Mouse (Mus musculus) testis, adult 2 months (tissue): ENCODE measurements around the gene Per1. TPM values are rescaled to one million over a fixed set of nuclear protein-coding genes. Genes with fewer than 3 reads are reported as not detected.

Source experiments
- H3K27ac ChIP-seq: fragments of 200-500 bp; 2 replicates; pipeline ENCODE4 v1.5.1; 2012; ENCODE audit warnings: low read depth, low read length; ENCODE audit not compliant: control insufficient read depth, insufficient read depth
- H3K27me3 ChIP-seq: fragments of 200-500 bp; 2 replicates; pipeline ENCODE4 v1.6.1; 2012; ENCODE audit warnings: mild to moderate bottlenecking, low read length, moderate library complexity; ENCODE audit not compliant: control insufficient read depth, insufficient read depth
- H3K36me3 ChIP-seq: fragments of 200-500 bp; 2 replicates; pipeline ENCODE4 v1.6.1; 2012; ENCODE audit warnings: mild to moderate bottlenecking, low read length; ENCODE audit not compliant: control insufficient read depth, insufficient read depth
- H3K4me1 ChIP-seq: fragments of 200-500 bp; 2 replicates; pipeline ENCODE4 v1.6.1; 2012; ENCODE audit warnings: low read length; ENCODE audit not compliant: control insufficient read depth, insufficient read depth
- H3K4me3 ChIP-seq: fragments of 200-500 bp; 2 replicates; pipeline ENCODE4 v1.5.1; 2012; ENCODE audit warnings: low read depth, mild to moderate bottlenecking, low read length, moderate library complexity, mixed read lengths; ENCODE audit not compliant: control insufficient read depth
- CTCF ChIP-seq: fragments of 200-500 bp; IDR thresholded peaks from 2 replicates; pipeline ENCODE4 v1.5.1; 2012; ENCODE audit warnings: low read depth, mild to moderate bottlenecking, inconsistent platforms, low read length, moderate library complexity; ENCODE audit not compliant: control insufficient read depth, insufficient read depth, insufficient replicate concordance
- POLR2A ChIP-seq: fragments of 200-500 bp; IDR thresholded peaks from 2 replicates; pipeline ENCODE4 v1.6.1; 2012; ENCODE audit warnings: low read depth, mild to moderate bottlenecking, inconsistent platforms, low read length, moderate library complexity; ENCODE audit not compliant: control insufficient read depth
- polyA plus RNA-seq: library from polyadenylated mRNA; depleted of rRNA; stranded (reverse); fragments of >200 nt; gene quantifications from 2 replicates; pipeline ENCODE4 v1.2.3, GENCODE M21; 2012

Gene Per1
- polyA plus RNA-seq, 1 experiment, result 103 TPM

DNA sequence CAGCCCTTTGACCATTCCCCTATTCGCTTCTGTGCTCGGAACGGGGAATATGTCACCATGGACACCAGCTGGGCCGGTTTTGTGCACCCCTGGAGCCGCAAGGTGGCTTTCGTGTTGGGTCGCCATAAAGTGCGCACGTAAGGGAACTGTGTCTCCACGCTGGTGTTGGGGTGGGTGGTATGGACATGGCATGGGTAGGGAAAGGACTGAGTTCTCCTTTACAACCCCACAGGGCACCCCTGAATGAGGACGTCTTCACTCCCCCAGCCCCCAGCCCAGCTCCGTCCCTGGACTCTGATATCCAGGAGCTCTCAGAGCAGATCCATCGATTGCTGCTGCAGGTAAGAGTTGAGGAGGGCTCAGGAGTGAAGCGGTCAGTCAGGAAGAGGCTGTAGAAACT is 8.1 kb downstream of the Per1 start:
- no peaks in the 10 kb centered on the region for H3K27me3 ChIP-seq
- no peak overlapping the region for H3K27ac ChIP-seq
- H3K36me3 ChIP-seq, result peaks cover 6% of the 10 kb centered on the region

DNA sequence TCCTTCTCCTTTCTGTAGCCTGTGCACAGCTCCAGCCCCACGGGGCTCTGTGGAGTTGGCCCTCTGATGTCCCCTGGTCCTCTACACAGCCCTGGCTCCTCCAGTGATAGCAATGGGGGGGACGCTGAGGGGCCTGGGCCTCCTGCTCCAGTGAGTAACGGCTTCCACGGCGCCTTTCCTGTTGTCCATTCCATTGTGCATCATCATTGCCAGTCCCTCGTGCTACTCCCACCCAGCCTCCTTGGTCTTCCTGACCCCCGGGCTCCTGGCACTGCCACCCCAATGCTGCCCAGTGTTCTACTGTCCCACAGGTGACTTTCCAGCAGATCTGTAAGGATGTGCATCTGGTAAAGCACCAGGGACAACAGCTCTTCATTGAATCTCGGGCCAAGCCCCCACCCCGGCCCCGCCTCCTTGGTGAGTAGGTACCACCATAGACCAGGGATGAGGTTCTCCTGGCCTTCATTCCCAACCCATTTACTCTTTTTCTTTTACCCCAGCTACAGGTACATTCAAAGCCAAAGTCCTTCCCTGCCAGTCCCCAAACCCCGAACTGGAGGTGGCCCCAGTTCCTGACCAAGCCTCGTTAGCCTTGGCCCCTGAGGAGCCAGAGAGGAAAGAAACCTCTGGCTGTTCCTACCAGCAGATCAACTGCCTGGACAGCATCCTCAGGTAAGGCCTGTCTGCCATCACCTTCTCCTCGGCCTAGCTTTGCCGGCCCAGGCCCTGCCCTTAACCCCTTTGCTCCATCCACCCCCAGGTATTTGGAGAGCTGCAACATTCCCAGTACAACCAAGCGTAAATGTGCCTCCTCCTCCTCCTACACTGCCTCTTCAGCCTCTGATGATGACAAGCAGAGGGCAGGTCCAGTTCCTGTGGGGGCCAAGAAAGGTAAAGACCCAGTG is 8.8 kb downstream of the Per1 start:
- Histone ChIP-seq H3K4me3 (no peak overlapping the region), H3K27ac (no peak overlapping the region), H3K4me1 (peaks cover 4% of the 10 kb centered on the region), H3K27me3 (no peaks in the 10 kb centered on the region), H3K36me3 (peaks cover 6% of the 10 kb centered on the region)
- TF ChIP-seq POLR2A, result no peak
- no peak for TF ChIP-seq CTCF

More for the DNA sequence above, 8.1 kb downstream of the Per1 start:
- TF ChIP-seq CTCF (no peak), POLR2A (no peak)
- Histone ChIP-seq H3K4me3 (no peak overlapping the region), H3K4me1 (peaks cover 8% of the 10 kb centered on the region)

DNA sequence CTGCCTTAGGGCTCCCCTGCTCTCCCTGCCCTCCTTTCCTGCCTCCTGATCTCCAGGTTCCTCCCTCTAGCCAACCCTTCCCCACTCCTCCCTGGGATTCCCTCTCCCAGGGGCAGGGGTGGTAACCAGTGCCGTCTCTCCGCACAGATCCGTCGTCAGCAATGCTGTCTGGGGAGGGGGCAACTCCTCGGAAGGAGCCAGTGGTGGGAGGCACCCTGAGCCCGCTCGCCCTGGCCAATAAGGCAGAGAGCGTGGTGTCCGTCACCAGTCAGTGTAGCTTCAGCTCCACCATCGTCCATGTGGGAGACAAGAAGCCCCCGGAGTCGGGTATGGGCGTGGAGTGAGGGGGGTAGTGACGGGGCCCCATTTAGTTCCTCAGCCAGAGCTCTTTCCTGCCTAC is 9.5 kb downstream of the Per1 start:
- H3K4me1 ChIP-seq, result peaks cover 6% of the 10 kb centered on the region
- TF ChIP-seq CTCF, result no peak
- TF ChIP-seq POLR2A, result no peak
- no peaks in the 10 kb centered on the region for H3K27me3 ChIP-seq
- peaks cover 8% of the 10 kb centered on the region for H3K36me3 ChIP-seq
- no peak overlapping the region for H3K27ac ChIP-seq
- H3K4me3 ChIP-seq, result no peak overlapping the region

DNA sequence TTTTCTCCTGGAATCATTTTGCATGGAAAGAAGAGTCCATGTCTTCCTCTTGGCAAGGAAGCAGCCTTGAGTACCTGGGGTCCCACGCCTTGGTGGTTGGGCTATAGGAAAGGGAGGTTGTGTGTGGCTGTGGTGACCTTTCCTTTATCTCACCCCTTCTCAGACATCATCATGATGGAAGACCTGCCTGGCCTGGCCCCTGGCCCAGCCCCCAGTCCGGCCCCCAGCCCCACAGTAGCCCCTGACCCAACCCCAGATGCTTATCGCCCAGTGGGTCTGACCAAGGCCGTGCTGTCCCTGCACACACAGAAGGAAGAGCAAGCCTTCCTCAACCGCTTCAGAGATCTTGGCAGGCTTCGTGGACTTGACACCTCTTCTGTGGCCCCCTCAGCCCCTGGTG is 10.2 kb downstream of the Per1 start:
- H3K27me3 ChIP-seq, result no peaks in the 10 kb centered on the region
- H3K4me3 ChIP-seq, result peak overlapping the region; percentile 62

DNA sequence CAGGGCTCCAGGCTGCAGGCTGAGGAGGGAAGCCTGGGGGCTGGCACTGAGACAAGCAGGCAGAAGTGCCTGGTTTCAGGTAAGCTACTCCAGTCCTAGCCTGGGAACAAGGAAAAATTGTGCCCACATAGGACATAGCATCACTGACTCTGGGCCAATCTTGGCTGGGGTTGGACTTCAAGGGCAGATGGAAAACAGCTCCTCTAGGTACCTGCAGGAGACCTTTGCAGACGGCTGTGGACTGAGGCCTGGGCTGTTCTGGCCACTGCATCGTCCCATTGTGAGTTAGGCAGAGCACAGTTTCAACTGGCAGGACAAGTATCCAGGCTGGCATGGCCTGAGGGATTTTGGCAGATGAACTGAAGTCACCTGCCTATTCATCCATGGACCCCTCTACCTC is 10.8 kb downstream of the Per1 start:
- Histone ChIP-seq H3K4me1 (peaks cover 4% of the 10 kb centered on the region), H3K27ac (no peak overlapping the region), H3K27me3 (no peaks in the 10 kb centered on the region), H3K36me3 (peaks cover 8% of the 10 kb centered on the region), H3K4me3 (peak overlapping the region; percentile 61)
- no peak for TF ChIP-seq POLR2A
- TF ChIP-seq CTCF, result no peak

More for the DNA sequence above, 10.2 kb downstream of the Per1 start:
- TF ChIP-seq POLR2A (no peak), CTCF (no peak)
- H3K4me1 ChIP-seq, result peaks cover 4% of the 10 kb centered on the region
- no peak overlapping the region for H3K27ac ChIP-seq
- H3K36me3 ChIP-seq, result peaks cover 8% of the 10 kb centered on the region

DNA sequence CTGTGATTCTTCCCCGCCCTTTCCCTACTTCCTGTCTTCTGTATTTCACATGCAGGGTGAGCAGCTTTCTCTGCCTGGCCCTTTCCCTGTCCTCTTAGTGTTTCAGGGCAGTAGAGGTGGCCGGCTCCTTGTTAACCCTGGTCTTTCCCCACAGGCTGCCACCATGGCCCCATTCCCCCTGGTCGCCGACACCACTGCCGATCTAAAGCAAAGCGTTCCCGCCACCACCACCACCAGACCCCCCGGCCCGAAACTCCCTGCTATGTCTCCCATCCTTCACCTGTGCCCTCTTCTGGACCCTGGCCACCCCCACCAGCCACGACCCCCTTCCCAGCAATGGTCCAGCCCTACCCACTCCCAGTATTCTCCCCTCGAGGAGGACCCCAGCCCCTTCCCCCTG is 11.3 kb downstream of the Per1 start:
- TF ChIP-seq POLR2A (no peak), CTCF (no peak)
- Histone ChIP-seq H3K27ac (no peak overlapping the region), H3K4me3 (no peak overlapping the region; the same call in 1 of the 2 replicates), H3K27me3 (no peaks in the 10 kb centered on the region), H3K36me3 (peaks cover 5% of the 10 kb centered on the region), H3K4me1 (peaks cover 4% of the 10 kb centered on the region)

DNA sequence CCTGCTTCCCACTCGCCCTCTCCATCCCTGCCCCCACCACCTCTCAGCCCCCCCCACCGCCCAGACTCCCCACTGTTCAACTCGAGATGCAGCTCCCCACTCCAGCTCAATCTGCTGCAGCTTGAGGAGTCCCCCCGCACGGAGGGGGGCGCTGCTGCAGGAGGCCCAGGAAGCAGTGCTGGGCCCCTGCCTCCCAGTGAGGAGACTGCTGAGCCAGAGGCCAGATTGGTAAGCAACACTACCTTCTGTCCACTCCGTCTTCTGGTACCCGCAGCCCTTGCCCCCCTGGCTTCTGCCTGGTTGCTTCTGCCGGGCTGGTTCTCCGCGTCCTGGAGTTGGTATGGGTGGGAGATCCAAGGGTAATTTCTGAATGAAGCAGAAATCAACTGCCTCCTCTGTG is 11.8 kb downstream of the Per1 start:
- Histone ChIP-seq H3K27me3 (no peaks in the 10 kb centered on the region), H3K4me3 (no peak overlapping the region), H3K4me1 (peaks cover 4% of the 10 kb centered on the region), H3K36me3 (peaks cover 2% of the 10 kb centered on the region), H3K27ac (no peak overlapping the region)
- no peak for TF ChIP-seq POLR2A
- no peak for TF ChIP-seq CTCF

DNA sequence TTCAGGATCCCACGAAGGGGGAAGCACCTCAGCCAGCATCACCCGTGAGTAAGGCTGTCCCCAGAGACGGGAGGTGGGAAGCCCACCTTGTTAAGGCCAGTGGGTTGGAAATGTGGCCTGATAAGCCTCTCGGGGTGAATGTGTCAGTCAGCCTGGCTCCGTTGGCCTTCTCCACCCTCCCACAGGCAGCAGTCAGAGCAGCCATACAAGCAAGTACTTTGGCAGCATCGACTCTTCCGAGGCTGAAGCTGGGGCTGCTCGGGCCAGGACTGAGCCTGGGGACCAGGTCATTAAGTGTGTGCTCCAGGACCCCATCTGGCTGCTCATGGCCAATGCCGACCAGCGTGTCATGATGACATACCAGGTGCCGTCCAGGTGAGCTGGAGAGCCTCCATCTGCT is 12.7 kb downstream of the Per1 start:
- H3K36me3 ChIP-seq, result peaks cover 2% of the 10 kb centered on the region
- H3K4me1 ChIP-seq, result peaks cover 4% of the 10 kb centered on the region
- H3K27me3 ChIP-seq, result no peaks in the 10 kb centered on the region
- H3K4me3 ChIP-seq, result no peak overlapping the region
- no peak for TF ChIP-seq CTCF
- no peak for TF ChIP-seq POLR2A
- H3K27ac ChIP-seq, result no peak overlapping the region
